Mouse (Mus musculus): Measurements from ENCODE around the gene Pde4c. TPM values are rescaled to one million over a fixed set of nuclear protein-coding genes. Genes with fewer than 3 reads are reported as not detected.

Gene Pde4c
- total and polyA plus RNA-seq, 2 experiments from 2014 or later, result 0.39 to 0.77 TPM

DNA sequence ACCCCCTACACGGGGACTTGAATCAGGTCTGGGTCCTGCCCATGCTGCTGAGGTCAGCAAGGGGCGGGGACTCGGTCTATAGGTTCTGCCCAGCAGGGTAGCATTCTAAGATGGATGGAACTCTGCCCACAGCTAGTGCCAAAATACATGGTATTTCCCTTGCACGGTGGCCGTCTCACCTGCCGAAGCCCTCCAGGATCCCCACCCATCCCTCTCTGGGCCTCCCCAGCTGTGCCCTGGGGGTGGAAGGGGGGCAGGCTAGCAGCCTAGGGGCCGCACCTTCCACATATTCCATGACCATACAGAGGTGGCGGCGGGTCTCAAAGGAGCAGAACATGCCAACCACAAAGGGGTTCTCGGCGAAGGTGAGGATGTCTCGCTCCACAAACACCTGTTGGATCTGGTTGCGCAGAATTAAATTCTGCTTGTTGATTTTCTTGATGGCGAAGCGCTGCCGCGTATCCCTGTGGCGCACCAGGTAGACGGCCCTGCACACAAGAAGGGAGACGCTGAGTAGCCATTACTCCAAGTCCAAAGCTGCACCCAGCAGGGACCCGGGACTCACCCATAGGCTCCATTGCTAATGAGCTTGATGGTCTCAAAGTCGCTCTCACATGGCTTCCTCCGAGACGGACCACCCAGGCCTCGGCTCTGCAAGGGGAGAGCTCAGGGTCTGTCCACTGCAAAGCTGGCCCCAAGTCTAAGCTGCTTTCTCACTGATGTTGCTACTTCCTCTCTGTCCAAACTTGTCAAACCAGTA, 63.0 kb downstream of the Pde4c start:
- Histone ChIP-seq H3K4me2 (ENCODE audit: low read depth, low read length, poor library complexity, severe bottlenecking) (no peak overlapping the region), H3K9ac (replicated peaks; ENCODE audit: low read length, poor library complexity, severe bottlenecking) (no peak overlapping the region), H3K4me3 (ENCODE audit: low read depth, low read length) (no peak overlapping the region), H3K27ac (ENCODE audit: low read depth, low read length) (no peak overlapping the region), H3K4me1 (ENCODE audit: insufficient read depth, low read length) (peaks cover 7% of the 10 kb centered on the region), H3K36me3 (ENCODE audit: insufficient read depth, low read length) (peaks cover 55% of the 10 kb centered on the region), H3K27me3 (ENCODE audit: insufficient read depth, low read length) (no peaks in the 10 kb centered on the region), H3K9me3 (ENCODE audit: low read length) (no peaks in the 10 kb centered on the region)
- DNase-seq (ENCODE audit: low spot score) (no peak), ATAC-seq (ENCODE audit: low FRiP score) (no peak)
- 91% methylated on average over 25 of the region's 25 CpGs for WGBS
- TF ChIP-seq CTCF (IDR thresholded peaks at IDR 0.05), result no peak

DNA sequence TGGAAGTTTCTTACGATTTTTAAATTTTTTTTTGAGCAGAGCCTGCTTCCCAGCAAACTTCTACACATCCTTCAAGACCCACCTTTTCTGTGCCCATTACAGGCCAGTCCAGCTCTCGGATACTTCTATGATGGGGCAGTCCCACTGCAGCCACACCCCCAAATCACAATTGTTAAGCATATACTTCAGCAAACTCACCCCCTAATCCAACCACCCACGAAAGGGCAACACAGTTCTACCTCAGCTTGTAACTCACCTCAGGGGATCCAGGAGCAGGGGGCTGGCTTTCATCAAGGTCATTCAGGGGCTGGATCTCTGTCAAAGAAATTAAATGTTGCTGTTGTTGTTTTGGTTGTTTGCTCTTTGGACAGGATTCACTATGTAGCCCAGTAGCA, 63.5 kb downstream of the Pde4c start:
- TF ChIP-seq CTCF (IDR thresholded peaks at IDR 0.05), result no peak
- H3K4me1 ChIP-seq (ENCODE audit: insufficient read depth, low read length), result peaks cover 13% of the 10 kb centered on the region
- H3K9ac ChIP-seq (replicated peaks; ENCODE audit: low read length, poor library complexity, severe bottlenecking), result no peak overlapping the region
- no peak for ATAC-seq (ENCODE audit: low FRiP score)
- no peak overlapping the region for H3K4me3 ChIP-seq (ENCODE audit: low read depth, low read length)
- no peaks in the 10 kb centered on the region for H3K27me3 ChIP-seq (ENCODE audit: insufficient read depth, low read length)
- no peaks in the 10 kb centered on the region for H3K9me3 ChIP-seq (ENCODE audit: low read length)
- no peak overlapping the region for H3K27ac ChIP-seq (ENCODE audit: low read depth, low read length)
- no peak for DNase-seq (ENCODE audit: low spot score)
- WGBS, result 90% methylated on average over 3 of the region's 3 CpGs
- no peak overlapping the region for H3K4me2 ChIP-seq (ENCODE audit: low read depth, low read length, poor library complexity, severe bottlenecking)
- peaks cover 51% of the 10 kb centered on the region for H3K36me3 ChIP-seq (ENCODE audit: insufficient read depth, low read length)

DNA sequence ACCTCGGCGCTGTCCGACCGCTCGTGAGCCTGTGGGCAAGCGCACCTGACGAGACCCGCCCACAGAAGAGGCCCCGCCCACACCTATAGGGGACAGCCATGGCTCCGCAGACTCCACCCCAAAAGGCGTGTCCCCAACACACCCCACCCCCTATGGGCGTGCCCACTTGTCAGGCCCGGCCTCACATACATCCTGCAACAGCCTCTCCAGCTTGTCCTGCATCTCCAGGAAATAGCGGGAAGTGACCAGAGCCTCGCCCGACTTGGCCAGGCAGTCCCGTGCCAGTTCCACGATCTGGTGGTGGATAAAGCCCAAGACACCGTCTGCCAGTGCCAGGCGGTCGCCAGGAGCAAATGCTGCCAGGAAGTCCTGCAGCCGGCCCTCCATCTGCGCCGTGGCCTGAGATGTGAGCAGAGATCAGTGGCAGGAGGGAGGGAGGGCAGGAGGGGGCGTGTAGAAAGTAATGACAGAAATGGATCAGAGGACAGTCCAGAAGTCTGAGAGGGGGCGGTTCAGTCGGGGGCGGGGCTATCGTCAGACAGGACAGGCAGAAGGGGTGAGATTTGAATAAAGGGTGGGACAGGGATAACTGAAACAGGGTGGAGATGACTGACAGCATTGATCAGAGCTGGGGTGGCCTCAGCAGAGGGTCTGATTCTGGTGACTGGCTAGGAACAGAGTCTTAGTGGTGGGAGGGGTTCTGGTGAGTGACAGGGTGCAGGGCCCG, 64.6 kb downstream of the Pde4c start:
- Histone ChIP-seq H3K27ac (ENCODE audit: low read depth, low read length) (no peak overlapping the region), H3K9me3 (ENCODE audit: low read length) (no peaks in the 10 kb centered on the region), H3K9ac (replicated peaks; ENCODE audit: low read length, poor library complexity, severe bottlenecking) (no peak overlapping the region), H3K4me3 (ENCODE audit: low read depth, low read length) (no peak overlapping the region), H3K4me2 (ENCODE audit: low read depth, low read length, poor library complexity, severe bottlenecking) (no peak overlapping the region), H3K4me1 (ENCODE audit: insufficient read depth, low read length) (peaks cover 13% of the 10 kb centered on the region), H3K27me3 (ENCODE audit: insufficient read depth, low read length) (no peaks in the 10 kb centered on the region), H3K36me3 (ENCODE audit: insufficient read depth, low read length) (peaks cover 48% of the 10 kb centered on the region)
- TF ChIP-seq CTCF (IDR thresholded peaks at IDR 0.05), result no peak
- peak; percentile 78 for DNase-seq (ENCODE audit: low spot score)
- WGBS, result 29% methylated on average over 29 of the region's 30 CpGs
- no peak for ATAC-seq (ENCODE audit: low FRiP score)

DNA sequence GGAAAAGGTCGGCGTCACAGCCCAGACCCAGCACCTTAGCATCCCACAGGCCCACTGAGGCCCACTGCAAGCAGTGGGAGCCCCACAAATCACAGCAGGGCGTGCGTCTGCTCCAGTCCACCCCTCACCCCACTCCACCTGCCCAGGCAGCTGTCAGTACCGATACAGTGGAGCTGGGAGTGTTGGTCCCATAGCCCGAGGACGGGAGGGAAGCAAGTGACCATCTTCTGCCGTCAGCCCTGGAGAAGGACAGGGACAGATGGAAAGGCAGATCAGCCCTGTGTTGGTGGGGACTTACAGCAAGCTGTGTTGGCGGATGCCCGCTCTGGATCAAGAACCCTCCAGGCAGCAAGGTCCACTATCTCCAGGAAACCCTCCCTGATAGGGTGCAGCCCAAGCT, 65.5 kb downstream of the Pde4c start:
- Histone ChIP-seq H3K27me3 (ENCODE audit: insufficient read depth, low read length) (no peaks in the 10 kb centered on the region), H3K4me1 (ENCODE audit: insufficient read depth, low read length) (peaks cover 13% of the 10 kb centered on the region), H3K4me2 (ENCODE audit: low read depth, low read length, poor library complexity, severe bottlenecking) (no peak overlapping the region), H3K27ac (ENCODE audit: low read depth, low read length) (no peak overlapping the region), H3K9ac (replicated peaks; ENCODE audit: low read length, poor library complexity, severe bottlenecking) (no peak overlapping the region), H3K36me3 (ENCODE audit: insufficient read depth, low read length) (peaks cover 38% of the 10 kb centered on the region), H3K9me3 (ENCODE audit: low read length) (no peaks in the 10 kb centered on the region), H3K4me3 (ENCODE audit: low read depth, low read length) (no peak overlapping the region)
- no peak for ATAC-seq (ENCODE audit: low FRiP score)
- no peak for TF ChIP-seq CTCF (IDR thresholded peaks at IDR 0.05)
- WGBS, result 92% methylated on average over 10 of the region's 10 CpGs
- no peak for DNase-seq (ENCODE audit: low spot score)

DNA sequence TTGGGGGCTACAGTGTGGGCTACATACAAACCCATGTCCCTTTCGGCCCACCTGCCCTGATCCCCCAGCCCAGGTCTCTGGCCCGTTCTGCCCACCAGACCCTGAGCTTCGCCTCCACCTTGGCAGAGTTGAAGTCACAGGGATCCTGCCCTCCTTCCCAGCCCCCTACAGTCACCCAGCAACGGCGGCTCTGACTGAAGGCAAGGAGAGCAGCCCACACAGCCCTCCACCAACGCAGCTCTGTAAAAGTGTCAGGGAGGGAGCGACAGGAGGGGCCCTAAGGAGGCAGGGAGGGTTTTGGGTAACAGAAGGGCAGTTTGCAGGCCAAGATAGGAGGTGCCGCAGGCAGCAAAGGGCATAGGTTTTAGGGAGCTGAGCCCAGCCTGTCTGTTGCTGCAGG, 67.3 kb downstream of the Pde4c start:
- H3K9me3 ChIP-seq (ENCODE audit: low read length), result no peaks in the 10 kb centered on the region
- H3K27ac ChIP-seq (ENCODE audit: low read depth, low read length), result no peak overlapping the region
- ATAC-seq (ENCODE audit: low FRiP score) (no peak), DNase-seq (ENCODE audit: low spot score) (no peak)
- peak overlapping the region; percentile 89 for H3K9ac ChIP-seq (replicated peaks; ENCODE audit: low read length, poor library complexity, severe bottlenecking)
- H3K4me1 ChIP-seq (ENCODE audit: insufficient read depth, low read length), result peaks cover 13% of the 10 kb centered on the region
- peak overlapping the region; percentile 76 for H3K4me2 ChIP-seq (ENCODE audit: low read depth, low read length, poor library complexity, severe bottlenecking)
- peak overlapping the region; percentile 65; the same call in 1 of the 2 replicates for H3K4me3 ChIP-seq (ENCODE audit: low read depth, low read length)
- no peak for TF ChIP-seq CTCF (IDR thresholded peaks at IDR 0.05)
- peaks cover 24% of the 10 kb centered on the region for H3K36me3 ChIP-seq (ENCODE audit: insufficient read depth, low read length)
- WGBS, result 58% methylated on average over 8 of the region's 8 CpGs
- no peaks in the 10 kb centered on the region for H3K27me3 ChIP-seq (ENCODE audit: insufficient read depth, low read length)

DNA sequence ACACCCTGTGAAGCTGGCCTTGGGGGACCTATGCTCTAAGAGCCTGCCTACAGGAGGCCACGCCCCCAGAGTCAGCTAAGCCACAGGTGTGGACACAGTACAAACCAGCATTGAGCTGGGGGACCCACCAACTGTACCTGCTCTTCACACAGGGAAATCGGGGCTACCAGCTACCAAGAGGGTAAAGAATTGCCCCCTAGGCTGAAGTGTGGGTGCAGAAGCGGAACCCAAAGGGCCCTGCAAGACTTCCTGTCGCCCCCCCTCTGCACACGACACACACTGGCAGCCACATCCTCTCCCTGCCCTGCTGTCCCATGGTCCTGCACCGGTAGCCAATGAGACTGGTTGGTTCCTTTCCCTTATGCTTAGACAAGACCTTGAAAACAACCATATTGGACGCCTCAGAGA, 67.8 kb downstream of the Pde4c start:
- Histone ChIP-seq H3K36me3 (ENCODE audit: insufficient read depth, low read length) (peaks cover 20% of the 10 kb centered on the region), H3K4me1 (ENCODE audit: insufficient read depth, low read length) (peaks cover 13% of the 10 kb centered on the region)
- ATAC-seq (ENCODE audit: low FRiP score), result no peak

More for the DNA sequence above, 67.8 kb downstream of the Pde4c start:
- Histone ChIP-seq H3K4me2 (ENCODE audit: low read depth, low read length, poor library complexity, severe bottlenecking) (peak overlapping the region; percentile 76), H3K27me3 (ENCODE audit: insufficient read depth, low read length) (no peaks in the 10 kb centered on the region), H3K4me3 (ENCODE audit: low read depth, low read length) (peak overlapping the region; percentile 65), H3K9me3 (ENCODE audit: low read length) (no peaks in the 10 kb centered on the region), H3K9ac (replicated peaks; ENCODE audit: low read length, poor library complexity, severe bottlenecking) (peak overlapping the region; percentile 89), H3K27ac (ENCODE audit: low read depth, low read length) (no peak overlapping the region)
- no peak for DNase-seq (ENCODE audit: low spot score)
- no peak for TF ChIP-seq CTCF (IDR thresholded peaks at IDR 0.05)
- 80% methylated on average over 7 of the region's 7 CpGs for WGBS
